Mouse (Mus musculus): Measurements from ENCODE around the gene Spag16. TPM values are rescaled to one million over a fixed set of nuclear protein-coding genes. Genes with fewer than 3 reads are reported as not detected.

Spag16 gene
- total and polyA plus RNA-seq, 2 experiments from 2014 or later: 1.3 to 2.8 TPM

DNA sequence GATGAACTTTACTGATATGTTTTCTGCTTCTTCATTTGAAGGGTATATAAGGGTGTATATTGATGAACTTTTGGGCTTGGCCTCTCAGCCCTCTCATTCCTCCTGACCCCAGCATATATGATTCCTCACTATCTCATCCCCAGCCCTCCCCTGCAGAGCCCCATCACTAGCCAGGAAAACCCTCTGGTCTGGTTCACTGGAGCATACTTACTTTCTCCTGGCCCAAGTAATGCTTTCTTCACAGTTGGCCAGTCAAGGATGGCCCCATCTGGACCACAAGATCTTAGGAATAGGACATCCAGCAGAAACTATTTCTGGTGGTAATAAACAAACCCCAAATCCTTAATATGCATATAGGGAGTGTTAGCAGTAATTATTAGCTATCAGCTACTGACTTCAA is 527.2 kb downstream of the Spag16 start:
- no peaks in the 10 kb centered on the region for H3K36me3 ChIP-seq (ENCODE audit: insufficient read depth, low read length)
- no peak for DNase-seq (ENCODE audit: low spot score)
- no peak overlapping the region for H3K4me2 ChIP-seq (ENCODE audit: low read depth, low read length)
- no peak overlapping the region for H3K9ac ChIP-seq (replicated peaks; ENCODE audit: low read length)
- no peaks in the 10 kb centered on the region for H3K4me1 ChIP-seq (ENCODE audit: insufficient read depth, low read length)
- H3K27me3 ChIP-seq (ENCODE audit: insufficient read depth, low read length): no peaks in the 10 kb centered on the region
- H3K27ac ChIP-seq: no peak overlapping the region
- H3K9me3 ChIP-seq (ENCODE audit: low read length): no peaks in the 10 kb centered on the region
- no peak for ATAC-seq
- TF ChIP-seq CTCF (IDR thresholded peaks at IDR 0.05; ENCODE audit: low read depth): no peak
- H3K4me3 ChIP-seq (ENCODE audit: low read length): no peak overlapping the region

DNA sequence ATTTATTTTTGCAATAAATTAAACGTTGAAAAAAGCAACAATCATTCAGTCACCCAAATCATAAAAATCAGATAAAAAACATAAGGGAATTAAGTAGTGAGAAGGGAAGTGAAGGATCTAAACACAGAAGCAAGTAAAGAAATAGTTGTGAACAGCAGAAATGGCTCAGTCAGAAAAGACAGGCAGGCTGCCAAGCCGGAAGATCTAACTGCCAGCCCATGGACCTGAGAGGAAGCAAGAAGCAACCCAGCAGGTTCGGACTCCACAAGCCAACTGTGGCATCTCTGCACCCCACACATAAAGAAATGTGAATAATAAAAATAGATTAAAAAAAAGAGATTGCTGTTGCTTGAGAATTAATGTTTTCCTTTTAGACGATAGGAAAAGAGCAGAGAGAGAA is 545.0 kb downstream of the Spag16 start:
- no peak for TF ChIP-seq CTCF (IDR thresholded peaks at IDR 0.05; ENCODE audit: low read depth)

DNA sequence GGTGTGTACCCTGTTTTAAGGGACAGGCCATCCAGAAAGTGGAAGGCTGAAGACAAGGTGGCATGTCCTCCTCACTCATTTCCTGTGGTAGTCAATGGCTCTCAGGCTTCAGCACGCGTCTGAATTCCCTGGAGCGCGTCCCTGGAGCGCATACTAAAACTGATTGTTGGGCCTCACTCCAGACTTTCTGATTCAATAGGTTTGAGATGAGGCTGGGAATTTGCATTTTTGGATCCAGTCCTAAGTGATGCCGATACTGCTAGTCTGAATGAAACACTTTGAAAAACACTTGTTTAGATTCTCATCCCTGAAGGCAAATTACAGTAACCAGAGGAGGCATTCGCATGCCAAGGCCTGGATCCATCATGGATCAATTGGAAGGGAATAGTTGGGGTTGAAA is 553.3 kb downstream of the Spag16 start:
- no peak overlapping the region for H3K27ac ChIP-seq
- ATAC-seq: no peak
- TF ChIP-seq CTCF (IDR thresholded peaks at IDR 0.05; ENCODE audit: low read depth): no peak
- WGBS: 39% methylated on average over 7 of the region's 7 CpGs
- H3K9ac ChIP-seq (replicated peaks; ENCODE audit: low read length): no peak overlapping the region
- H3K9me3 ChIP-seq (ENCODE audit: low read length): no peaks in the 10 kb centered on the region
- no peak overlapping the region for H3K4me2 ChIP-seq (ENCODE audit: low read depth, low read length)
- no peaks in the 10 kb centered on the region for H3K4me1 ChIP-seq (ENCODE audit: insufficient read depth, low read length)
- no peaks in the 10 kb centered on the region for H3K36me3 ChIP-seq (ENCODE audit: insufficient read depth, low read length)
- no peak overlapping the region for H3K4me3 ChIP-seq (ENCODE audit: low read length)
- H3K27me3 ChIP-seq (ENCODE audit: insufficient read depth, low read length): no peaks in the 10 kb centered on the region
- peak; percentile 44 for DNase-seq (ENCODE audit: low spot score)

More for the DNA sequence above, 545.0 kb downstream of the Spag16 start:
- Histone ChIP-seq H3K4me1 (ENCODE audit: insufficient read depth, low read length) (no peaks in the 10 kb centered on the region), H3K4me2 (ENCODE audit: low read depth, low read length) (no peak overlapping the region), H3K27ac (no peak overlapping the region), H3K36me3 (ENCODE audit: insufficient read depth, low read length) (no peaks in the 10 kb centered on the region), H3K9ac (replicated peaks; ENCODE audit: low read length) (no peak overlapping the region), H3K27me3 (ENCODE audit: insufficient read depth, low read length) (no peaks in the 10 kb centered on the region), H3K9me3 (ENCODE audit: low read length) (no peaks in the 10 kb centered on the region), H3K4me3 (ENCODE audit: low read length) (no peak overlapping the region)
- ATAC-seq (no peak), DNase-seq (ENCODE audit: low spot score) (peak; percentile 26)
- 65% methylated on average over 4 of the region's 4 CpGs for WGBS

DNA sequence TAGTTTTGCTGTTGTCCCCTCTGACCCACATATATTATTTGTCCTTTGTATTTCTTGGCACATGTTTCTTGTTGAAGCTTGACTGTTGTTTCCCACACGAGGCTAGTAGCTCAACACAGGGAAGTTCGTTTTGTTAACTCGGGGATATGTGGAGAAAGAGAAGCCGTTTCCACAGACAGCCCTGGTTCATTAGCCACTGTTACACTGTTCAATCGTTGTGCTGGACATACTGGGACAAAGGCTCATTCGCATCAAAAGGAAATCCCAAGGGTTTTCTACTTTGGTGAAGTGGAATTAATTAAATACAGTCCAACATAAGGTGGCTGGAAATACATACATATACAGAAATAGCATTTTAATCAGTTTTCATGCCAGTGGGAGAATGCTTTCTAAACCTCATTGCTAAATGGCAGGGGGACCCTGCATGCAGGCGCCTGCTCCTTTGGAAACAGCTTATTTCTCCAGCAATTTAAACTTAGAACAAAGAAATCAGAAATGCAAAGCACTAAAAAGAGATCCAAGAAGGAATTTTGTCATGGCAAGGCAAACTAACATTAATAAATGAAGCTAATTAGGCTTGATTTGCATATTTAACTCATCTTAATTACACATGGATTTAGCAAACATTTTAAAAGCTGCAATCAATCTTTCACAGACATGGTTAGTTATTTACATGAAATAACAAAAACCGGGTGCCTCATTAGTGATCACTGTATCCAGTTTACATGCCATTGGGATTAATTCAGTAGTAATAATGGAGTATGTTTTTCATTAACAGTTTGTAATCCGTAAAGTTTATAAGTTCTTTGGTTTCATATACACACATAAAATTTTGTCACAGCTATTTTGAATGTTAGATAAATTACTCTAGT is 615.7 kb downstream of the Spag16 start:
- no peak overlapping the region for H3K9ac ChIP-seq (replicated peaks; ENCODE audit: low read length)
- 19% methylated on average over 9 of the region's 9 CpGs for WGBS
- ATAC-seq (no peak), DNase-seq (ENCODE audit: low spot score) (peak; percentile 20)
- no peaks in the 10 kb centered on the region for H3K4me1 ChIP-seq (ENCODE audit: insufficient read depth, low read length)
- H3K27me3 ChIP-seq (ENCODE audit: insufficient read depth, low read length): no peaks in the 10 kb centered on the region
- no peak overlapping the region for H3K27ac ChIP-seq
- no peak for TF ChIP-seq CTCF (IDR thresholded peaks at IDR 0.05; ENCODE audit: low read depth)
- H3K36me3 ChIP-seq (ENCODE audit: insufficient read depth, low read length): no peaks in the 10 kb centered on the region
- H3K4me3 ChIP-seq (ENCODE audit: low read length): no peak overlapping the region
- peak overlapping the region; percentile 29; the same call in 1 of the 2 replicates for H3K4me2 ChIP-seq (ENCODE audit: low read depth, low read length)
- H3K9me3 ChIP-seq (ENCODE audit: low read length): no peaks in the 10 kb centered on the region

DNA sequence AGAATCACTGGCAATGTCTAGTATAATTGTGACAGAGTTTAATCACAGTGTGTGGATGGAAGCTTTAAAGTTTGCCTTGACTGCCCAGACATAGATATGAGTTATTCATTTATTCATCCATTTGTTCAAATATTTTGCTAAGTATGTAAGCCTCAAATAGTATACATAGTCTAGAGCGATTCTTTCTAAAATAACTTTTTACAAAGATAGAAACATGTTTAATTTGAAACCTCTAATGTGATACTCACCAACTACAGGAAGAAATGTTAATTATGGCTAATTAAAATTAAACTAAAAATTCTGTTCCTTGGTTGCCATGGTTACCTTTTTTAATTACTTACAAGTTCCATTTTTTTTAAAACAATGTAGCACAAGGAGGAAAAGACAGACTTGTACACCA is 653.1 kb downstream of the Spag16 start:
- TF ChIP-seq CTCF (IDR thresholded peaks at IDR 0.05; ENCODE audit: low read depth): no peak
- DNase-seq (ENCODE audit: low spot score): no peak

DNA sequence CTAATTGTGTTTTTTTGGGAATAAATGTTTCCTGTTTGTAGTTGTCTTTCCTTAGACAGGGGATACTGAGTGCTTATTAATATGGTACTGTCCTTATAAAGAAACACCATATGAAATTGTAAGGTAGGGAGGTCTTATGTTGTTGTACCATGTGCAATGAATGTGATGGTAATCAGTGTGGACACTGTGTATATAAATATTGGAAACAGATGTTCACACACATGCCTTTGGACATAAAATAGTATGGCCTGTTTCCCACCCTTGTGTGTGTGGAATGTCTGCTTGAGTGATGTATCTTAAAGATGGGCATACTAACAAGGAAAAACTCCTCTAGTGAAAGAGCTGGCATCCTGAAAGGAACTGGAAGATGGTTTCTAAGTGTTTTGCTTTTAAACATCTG is 692.1 kb downstream of the Spag16 start:
- no peak overlapping the region for H3K4me2 ChIP-seq (ENCODE audit: low read depth, low read length)
- TF ChIP-seq CTCF (IDR thresholded peaks at IDR 0.05; ENCODE audit: low read depth): no peak
- no peak overlapping the region for H3K27ac ChIP-seq
- DNase-seq (ENCODE audit: low spot score): no peak
- no peaks in the 10 kb centered on the region for H3K36me3 ChIP-seq (ENCODE audit: insufficient read depth, low read length)
- H3K4me3 ChIP-seq (ENCODE audit: low read length): no peak overlapping the region
- no peaks in the 10 kb centered on the region for H3K9me3 ChIP-seq (ENCODE audit: low read length)
- no peak overlapping the region for H3K9ac ChIP-seq (replicated peaks; ENCODE audit: low read length)
- no peaks in the 10 kb centered on the region for H3K27me3 ChIP-seq (ENCODE audit: insufficient read depth, low read length)
- H3K4me1 ChIP-seq (ENCODE audit: insufficient read depth, low read length): no peaks in the 10 kb centered on the region
- no peak for ATAC-seq

More for the DNA sequence above, 653.1 kb downstream of the Spag16 start:
- Histone ChIP-seq H3K36me3 (ENCODE audit: insufficient read depth, low read length) (no peaks in the 10 kb centered on the region), H3K27me3 (ENCODE audit: insufficient read depth, low read length) (no peaks in the 10 kb centered on the region), H3K4me3 (ENCODE audit: low read length) (no peak overlapping the region), H3K4me1 (ENCODE audit: insufficient read depth, low read length) (no peaks in the 10 kb centered on the region), H3K27ac (no peak overlapping the region), H3K4me2 (ENCODE audit: low read depth, low read length) (no peak overlapping the region), H3K9me3 (ENCODE audit: low read length) (no peaks in the 10 kb centered on the region), H3K9ac (replicated peaks; ENCODE audit: low read length) (no peak overlapping the region)
- no peak for ATAC-seq
- 86% methylated on average over 1 of the region's 1 CpGs for WGBS

DNA sequence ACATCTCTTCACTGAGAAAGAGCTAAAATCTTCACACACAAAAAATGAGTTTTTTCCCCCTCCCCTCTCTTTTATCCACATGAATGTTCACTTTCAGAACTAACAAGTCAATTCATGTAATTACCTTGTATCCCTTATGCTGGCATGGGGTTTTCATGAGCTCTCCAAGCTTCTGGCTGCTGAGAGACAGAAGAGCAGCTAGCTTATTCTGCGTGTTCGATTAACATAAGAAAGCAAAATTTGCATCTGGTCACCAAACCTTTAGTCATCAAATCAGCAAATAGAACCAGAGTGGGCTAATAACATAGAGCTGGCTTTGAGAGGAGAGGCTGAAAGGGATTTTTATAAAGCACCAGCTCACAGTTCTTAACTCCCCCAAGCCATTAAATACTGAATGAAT is 700.4 kb downstream of the Spag16 start:
- Histone ChIP-seq H3K9me3 (ENCODE audit: low read length) (no peaks in the 10 kb centered on the region), H3K36me3 (ENCODE audit: insufficient read depth, low read length) (no peaks in the 10 kb centered on the region), H3K9ac (replicated peaks; ENCODE audit: low read length) (no peak overlapping the region), H3K4me3 (ENCODE audit: low read length) (no peak overlapping the region), H3K4me1 (ENCODE audit: insufficient read depth, low read length) (no peaks in the 10 kb centered on the region), H3K27me3 (ENCODE audit: insufficient read depth, low read length) (no peaks in the 10 kb centered on the region), H3K4me2 (ENCODE audit: low read depth, low read length) (no peak overlapping the region), H3K27ac (no peak overlapping the region)
- ATAC-seq: no peak
- no peak for TF ChIP-seq CTCF (IDR thresholded peaks at IDR 0.05; ENCODE audit: low read depth)
- no peak for DNase-seq (ENCODE audit: low spot score)
- WGBS: 32% methylated on average over 2 of the region's 2 CpGs
